Mouse (Mus musculus) midbrain, embryonic 12.5 days (tissue): Measurements from ENCODE around the gene Gm3594. TPM values are rescaled to one million over a fixed set of nuclear protein-coding genes. Genes with fewer than 3 reads are reported as not detected.
"Not testable (repeated sequence)": the region's sequence is repeated elsewhere in the genome, so short reads cannot be mapped to it uniquely, and the experiment has no call there.

Source experiments
- ATAC-seq: fragments of 200-750 bp; cut with Nextera tagmentation; 2 replicates; pipeline ENCODE4 v1.8.0; 2017; ENCODE audit warnings: low read depth, moderate TSS enrichment, moderate library complexity; ENCODE audit not compliant: low FRiP score
- H3K27ac ChIP-seq: fragments of 300-500 bp; sonication (generic); replicated peaks from 2 replicates; pipeline ENCODE4 v1.5.1; 2016; ENCODE audit warnings: mild to moderate bottlenecking
- H3K27me3 ChIP-seq: fragments of 300-500 bp; sonication (generic); 2 replicates; pipeline ENCODE4 v1.6.1; 2016; ENCODE audit warnings: mild to moderate bottlenecking
- H3K36me3 ChIP-seq: fragments of 300-500 bp; sonication (generic); 2 replicates; pipeline ENCODE4 v1.6.1; 2016
- H3K4me1 ChIP-seq: fragments of 300-500 bp; sonication (generic); 2 replicates; pipeline ENCODE4 v1.6.1; 2016
- H3K4me2 ChIP-seq: fragments of 300-500 bp; sonication (generic); replicated peaks from 2 replicates; pipeline ENCODE4 v1.6.1; 2016; ENCODE audit warnings: mild to moderate bottlenecking, moderate library complexity
- H3K4me3 ChIP-seq: fragments of 300-500 bp; sonication (generic); 2 replicates; pipeline ENCODE4 v1.5.1; 2016; ENCODE audit warnings: mild to moderate bottlenecking
- H3K9ac ChIP-seq: fragments of 300-500 bp; sonication (generic); replicated peaks from 2 replicates; pipeline ENCODE4 v1.6.1; 2016; ENCODE audit warnings: mild to moderate bottlenecking, moderate library complexity
- H3K9me3 ChIP-seq: fragments of 300-500 bp; sonication (generic); 2 replicates; pipeline ENCODE4 v1.6.1; 2016; ENCODE audit warnings: mild to moderate bottlenecking
- WGBS: fragments of 180-500 bp; shearing (Covaris S2); methylation state at CpG from one replicate; pipeline ENCODE4 v1.1.7; 2016; 5-methylcytosine and 5-hydroxymethylcytosine counted together
- polyA plus RNA-seq: library from polyadenylated mRNA; unstranded; fragments of >200 nt; fragmentation: Nextera tagmentation; extraction: Ambion mirVana; gene quantifications from 2 replicates; pipeline ENCODE4 v1.2.1, GENCODE M21; 2016

Gene Gm3594
- not detected in 2 replicates for polyA plus RNA-seq

GRCm38 (mm10) chr14:6444511-6444910 lies at the start of gene Gm3594:
TSS of gene Gm3594 (minus strand) at chr14:6444611.
- not testable (repeated sequence) for H3K9ac ChIP-seq, ATAC-seq
- WGBS, result no CpG with 5 or more reads among the region's 4 CpGs

GRCm38 (mm10) chr14:6486331-6486730 lies 41.9 kb upstream of the Gm3594 start:
- not testable (repeated sequence) for H3K4me2 ChIP-seq, H3K36me3 ChIP-seq, H3K9me3 ChIP-seq, H3K4me1 ChIP-seq, ATAC-seq, H3K4me3 ChIP-seq, H3K27ac ChIP-seq, H3K9ac ChIP-seq, H3K27me3 ChIP-seq
- 53% methylated on average over 1 of the region's 1 CpGs for WGBS

More at GRCm38 (mm10) chr14:6444511-6444910, at the start of gene Gm3594:
- not testable (repeated sequence) for H3K27me3 ChIP-seq, H3K36me3 ChIP-seq, H3K27ac ChIP-seq, H3K4me3 ChIP-seq, H3K4me2 ChIP-seq, H3K9me3 ChIP-seq, H3K4me1 ChIP-seq

DNA sequence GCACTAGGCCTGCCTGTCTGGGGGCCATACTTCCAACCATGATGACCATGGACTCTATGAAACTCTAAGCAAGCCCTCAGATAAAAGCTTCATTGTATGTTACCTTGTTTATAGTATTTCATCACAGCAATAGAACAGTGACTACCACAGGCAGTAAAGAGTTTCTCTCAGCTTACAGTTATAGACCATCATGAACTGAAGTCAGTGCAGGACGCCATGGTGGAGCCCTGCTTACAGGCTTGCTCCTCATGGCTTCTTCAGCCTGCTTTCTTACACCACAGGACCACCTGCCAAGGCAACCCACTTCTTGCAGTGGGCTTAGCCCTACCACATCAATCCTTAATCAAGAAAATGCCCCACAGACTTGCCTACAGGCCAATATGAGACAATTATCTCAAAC lies 41.1 kb upstream of the Gm3594 start:
- not testable (repeated sequence) for H3K4me3 ChIP-seq, H3K4me1 ChIP-seq, H3K9me3 ChIP-seq, H3K4me2 ChIP-seq, H3K27me3 ChIP-seq, H3K27ac ChIP-seq, ATAC-seq, H3K36me3 ChIP-seq, H3K9ac ChIP-seq
- WGBS, result 57% methylated on average over 1 of the region's 1 CpGs

- not testable (repeated sequence) for H3K27ac ChIP-seq, H3K36me3 ChIP-seq, H3K9ac ChIP-seq, H3K27me3 ChIP-seq, H3K4me3 ChIP-seq, ATAC-seq, H3K4me1 ChIP-seq, H3K4me2 ChIP-seq, H3K9me3 ChIP-seq
- 79% methylated on average over 7 of the region's 8 CpGs for WGBS
Observed at GRCm38 (mm10) chr14:6482126-6482525, 37.7 kb upstream of the Gm3594 start.

DNA sequence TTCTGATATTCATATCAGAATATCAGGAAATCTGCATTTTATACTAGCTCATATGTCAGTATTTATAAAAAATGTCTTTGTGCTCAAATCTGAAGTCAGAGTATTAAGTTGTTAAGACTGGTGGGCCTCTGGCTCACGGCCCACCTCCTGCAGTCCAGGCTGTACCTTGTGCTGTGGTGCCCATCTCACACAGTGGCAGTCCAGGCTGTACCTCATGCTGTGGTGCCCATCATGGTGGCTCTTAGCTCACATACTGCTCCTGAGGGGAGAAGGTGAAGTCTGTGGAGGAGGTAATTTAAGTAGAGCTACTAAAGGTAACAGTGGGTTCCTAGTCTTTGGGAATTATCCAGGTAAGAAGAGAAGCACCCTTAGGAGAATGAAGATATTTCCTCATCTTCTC lies 27.4 kb upstream of the Gm3594 start:
- not testable (repeated sequence) for H3K4me3 ChIP-seq, H3K4me1 ChIP-seq, H3K9ac ChIP-seq, H3K36me3 ChIP-seq, H3K27me3 ChIP-seq, ATAC-seq, H3K9me3 ChIP-seq, H3K4me2 ChIP-seq, H3K27ac ChIP-seq
- WGBS, result 88% methylated on average over 1 of the region's 1 CpGs

GRCm38 (mm10) chr14:6440774-6441173 lies 3.6 kb downstream of the Gm3594 start:
- H3K4me1 ChIP-seq, H3K27ac ChIP-seq, H3K36me3 ChIP-seq, H3K4me3 ChIP-seq, H3K9ac ChIP-seq, ATAC-seq, H3K27me3 ChIP-seq, H3K9me3 ChIP-seq, H3K4me2 ChIP-seq: not testable (repeated sequence)
- 80% methylated on average over 3 of the region's 4 CpGs for WGBS

DNA sequence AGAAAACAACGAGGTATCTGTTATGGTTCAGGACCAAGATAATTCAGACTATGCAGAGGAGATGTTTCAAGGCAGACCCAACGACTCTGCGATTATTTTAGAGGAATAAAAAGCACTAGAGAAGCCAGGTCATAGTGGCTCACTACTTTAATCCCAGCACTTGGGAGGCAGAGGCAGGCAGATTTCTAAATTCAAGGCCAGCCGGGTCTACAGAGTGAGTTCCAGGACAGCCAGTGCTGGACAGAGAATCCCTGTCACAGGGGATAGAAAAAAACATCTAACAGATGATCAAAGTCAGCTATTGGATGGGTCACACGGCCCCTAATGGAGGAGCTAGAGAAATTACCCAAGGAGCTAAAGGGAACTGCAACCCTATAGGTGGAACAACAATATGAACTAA lies 4.2 kb downstream of the Gm3594 start:
- not testable (repeated sequence) for H3K9me3 ChIP-seq, H3K27me3 ChIP-seq, H3K4me3 ChIP-seq, H3K4me1 ChIP-seq, H3K4me2 ChIP-seq, ATAC-seq, H3K27ac ChIP-seq, H3K9ac ChIP-seq, H3K36me3 ChIP-seq
- whole genome bisulfite sequencing, result 83% methylated on average over 2 of the region's 5 CpGs

GRCm38 (mm10) chr14:6426766-6427165 lies 17.6 kb downstream of the Gm3594 start:
- 10% methylated on average over 9 of the region's 42 CpGs for WGBS
- not testable (repeated sequence) for H3K27me3 ChIP-seq, H3K9me3 ChIP-seq, H3K36me3 ChIP-seq, H3K27ac ChIP-seq, ATAC-seq, H3K9ac ChIP-seq, H3K4me1 ChIP-seq
- Histone ChIP-seq H3K4me2 (peak overlapping the region; percentile 46), H3K4me3 (peak overlapping the region; percentile 31)

DNA sequence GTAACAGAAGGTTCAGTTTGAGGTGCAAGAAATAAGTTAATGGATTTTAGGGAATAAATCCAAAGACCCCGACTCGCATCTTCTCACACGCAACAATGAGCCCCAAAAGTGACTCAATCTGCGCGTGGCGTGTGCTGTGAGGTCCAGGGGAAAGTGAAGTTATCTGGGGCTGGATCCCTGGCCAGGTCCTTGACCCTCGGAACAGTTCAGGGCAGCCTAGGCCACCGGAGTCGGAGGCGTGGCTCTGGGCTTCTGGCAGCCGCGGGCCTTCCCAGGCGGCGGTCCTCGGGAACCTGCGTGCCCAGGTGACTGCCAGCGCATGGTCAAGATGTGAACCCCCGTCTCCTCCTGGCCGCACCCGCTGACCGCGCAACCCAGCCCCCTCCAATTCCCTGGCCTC lies 18.1 kb downstream of the Gm3594 start:
- H3K36me3 ChIP-seq, ATAC-seq, H3K4me1 ChIP-seq, H3K27ac ChIP-seq, H3K9ac ChIP-seq, H3K9me3 ChIP-seq, H3K27me3 ChIP-seq: not testable (repeated sequence)
- H3K4me2 ChIP-seq, result peak overlapping the region; percentile 46
- peak overlapping the region; percentile 31 for H3K4me3 ChIP-seq
- 14% methylated on average over 21 of the region's 22 CpGs for WGBS

DNA sequence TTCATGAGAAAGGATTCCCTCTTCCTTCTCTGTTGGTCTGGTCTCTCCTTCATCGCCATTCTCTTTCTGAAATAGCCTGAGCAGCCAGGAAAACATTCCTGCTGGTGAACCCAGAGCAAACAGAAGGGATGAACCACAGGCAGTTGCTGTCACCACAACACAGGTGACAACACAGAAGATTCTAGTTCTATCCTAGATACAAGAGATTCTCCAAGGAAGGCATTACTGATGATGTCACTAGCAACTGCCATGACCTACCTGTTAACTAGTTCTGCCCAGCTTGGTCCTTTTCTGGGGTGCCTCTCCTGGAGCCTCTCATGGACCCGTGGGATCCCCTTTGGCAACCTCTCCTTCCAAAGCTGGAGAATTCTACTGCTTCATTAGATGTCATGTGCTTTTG lies 32.0 kb downstream of the Gm3594 start, which contains the start of gene Gm3591:
TSS of gene Gm3591 (minus strand) at position 101 of the 400 bp plus-strand sequence.
- not testable (repeated sequence) for H3K4me2 ChIP-seq, ATAC-seq
- WGBS, result no CpG with 5 or more reads among the region's 2 CpGs

DNA sequence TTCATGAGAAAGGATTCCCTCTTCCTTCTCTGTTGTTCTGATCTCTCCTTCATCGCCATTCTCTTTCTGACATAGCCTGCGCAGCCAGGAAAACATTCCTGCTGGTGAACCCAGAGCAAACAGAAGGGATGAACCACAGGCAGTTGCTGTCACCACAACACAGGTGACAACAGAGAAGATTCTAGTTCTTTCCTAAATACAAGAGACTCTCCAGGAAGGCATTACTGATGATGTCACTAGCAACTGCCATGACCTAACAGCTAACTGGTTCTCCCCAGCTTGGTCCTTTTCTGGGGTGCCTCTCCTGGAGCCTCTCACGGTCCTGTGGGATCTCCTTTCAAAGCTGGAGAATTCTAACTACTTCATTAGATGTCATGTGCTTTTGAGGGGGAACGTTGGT lies 54.2 kb downstream of the Gm3594 start, which contains the start of gene Gm16440:
TSS of gene Gm16440 (minus strand) at position 101 of the 400 bp plus-strand sequence.
- ATAC-seq, H3K9me3 ChIP-seq, H3K4me1 ChIP-seq, H3K27ac ChIP-seq, H3K4me3 ChIP-seq, H3K9ac ChIP-seq, H3K36me3 ChIP-seq, H3K27me3 ChIP-seq, H3K4me2 ChIP-seq: not testable (repeated sequence)
- 81% methylated on average over 2 of the region's 4 CpGs for WGBS

More for the DNA sequence above, 32.0 kb downstream of the Gm3594 start, which contains the start of gene Gm3591:
- not testable (repeated sequence) for H3K27me3 ChIP-seq, H3K4me1 ChIP-seq, H3K9ac ChIP-seq, H3K27ac ChIP-seq, H3K4me3 ChIP-seq, H3K9me3 ChIP-seq, H3K36me3 ChIP-seq
